Mouse (Mus musculus) MEL (cell line): ENCODE measurements at regions not wholly inside any gene's neighbourhood (a gene's known extent, or its start where the extent isn't known, plus 50 kb on each side); places are given as distances from the start of the nearest gene placed in this dataset.
"Not testable (repeated sequence)": the region's sequence is repeated elsewhere in the genome, so short reads cannot be mapped to it uniquely, and the experiment has no call there.

ENCODE experiments used
- DNase-seq: peaks from one replicate; pipeline ENCODE4 v3.0.0; 2011; ENCODE audit warnings: low read depth, low spot score
- H3K27ac ChIP-seq: 2 replicates; pipeline ENCODE4 v1.5.1; 2012; ENCODE audit warnings: low read depth, mild to moderate bottlenecking, control low read depth, low read length, moderate library complexity; ENCODE audit not compliant: control insufficient read depth
- H3K27me3 ChIP-seq, 2 experiments: fragments of 150-350 bp in 1 of 2; sonication (generic) in 1 of 2; 2 replicates each; pipeline ENCODE4 v1.6.1; 2012; ENCODE audit warnings: low read length in 2 of 2, mild to moderate bottlenecking in 2 of 2, improper control_type of control experiment in 1 of 2, moderate library complexity in 1 of 2; ENCODE audit not compliant: insufficient read depth in 2 of 2, control insufficient read depth in 1 of 2
- H3K36me3 ChIP-seq, 2 experiments: 2 replicates each; pipeline ENCODE4 v1.6.1; 2012 to 2014; ENCODE audit warnings: low read length in 2 of 2, improper control_type of control experiment in 1 of 2, inconsistent platforms in 1 of 2, mild to moderate bottlenecking in 1 of 2; ENCODE audit not compliant: insufficient read depth in 2 of 2, control insufficient read depth in 1 of 2
- H3K4me1 ChIP-seq, 2 experiments: fragments of 150-350 bp in 1 of 2; sonication (generic) in 1 of 2; 2 replicates each; pipeline ENCODE4 v1.6.1; 2012; ENCODE audit warnings: low read length in 2 of 2, improper control_type of control experiment in 1 of 2, mild to moderate bottlenecking in 1 of 2; ENCODE audit not compliant: insufficient read depth in 2 of 2, control insufficient read depth in 1 of 2
- H3K4me3 ChIP-seq, 2 experiments: fragments of 150-350 bp in 1 of 2; sonication (generic) in 1 of 2; 2 replicates each; pipeline ENCODE4 v1.5.1; 2012; ENCODE audit warnings: low read depth in 2 of 2, low read length in 2 of 2, mild to moderate bottlenecking in 2 of 2, moderate library complexity in 2 of 2, control low read depth in 1 of 2, improper control_type of control experiment in 1 of 2; ENCODE audit not compliant: control insufficient read depth in 1 of 2, insufficient read depth in 1 of 2
- H3K79me2 ChIP-seq: 2 replicates; pipeline ENCODE4 v1.6.1; 2012; ENCODE audit warnings: mild to moderate bottlenecking, low read length, moderate library complexity; ENCODE audit not compliant: control insufficient read depth, poor library complexity, insufficient read depth
- H3K9ac ChIP-seq: 2 replicates; pipeline ENCODE4 v1.6.1; 2012; ENCODE audit warnings: low read depth, mild to moderate bottlenecking, control low read depth, low read length, moderate library complexity; ENCODE audit not compliant: control insufficient read depth, poor library complexity, severe bottlenecking
- H3K9me3 ChIP-seq: fragments of 150-350 bp; sonication (generic); replicated peaks from 2 replicates; pipeline ENCODE4 v1.6.1; 2012; ENCODE audit warnings: mild to moderate bottlenecking, low read length, improper control_type of control experiment, moderate library complexity; ENCODE audit not compliant: insufficient read depth
- CHD1 ChIP-seq: IDR thresholded peaks from 2 replicates; pipeline ENCODE4 v1.6.1; 2012; ENCODE audit warnings: low read depth, mild to moderate bottlenecking, inconsistent platforms, low read length, improper control_type of control experiment
- CTCF ChIP-seq, 3 experiments: IDR thresholded peaks in 2 of 3; conservative IDR thresholded peaks in 1 of 3; 2 replicates each; pipeline ENCODE4 v1.5.1; 2011 to 2012; ENCODE audit warnings: low read length in 3 of 3, low read depth in 2 of 3, mild to moderate bottlenecking in 2 of 3, improper control_type of control experiment in 1 of 3, inconsistent platforms in 1 of 3, mixed read lengths in 1 of 3, moderate library complexity in 1 of 3; ENCODE audit not compliant: control insufficient read depth in 1 of 3, insufficient read depth in 1 of 3, poor library complexity in 1 of 3, severe bottlenecking in 1 of 3
- E2F4 ChIP-seq: IDR thresholded peaks from 2 replicates; pipeline ENCODE4 v1.6.1; 2011; ENCODE audit warnings: low read depth, low read length, improper control_type of control experiment, borderline replicate concordance
- EP300 ChIP-seq, 2 experiments: IDR thresholded peaks; 2 replicates each; pipeline ENCODE4 v1.6.1; 2011; ENCODE audit warnings: improper control_type of control experiment in 2 of 2, low read length in 2 of 2, low read depth in 1 of 2, mild to moderate bottlenecking in 1 of 2
- GABPA ChIP-seq: IDR thresholded peaks from 2 replicates; pipeline ENCODE4 v1.6.1; 2012; ENCODE audit warnings: low read depth, mild to moderate bottlenecking, inconsistent platforms, low read length, improper control_type of control experiment, moderate library complexity
- MAFK ChIP-seq: IDR thresholded peaks from 2 replicates; pipeline ENCODE4 v1.6.1; 2011; ENCODE audit warnings: low read depth, mild to moderate bottlenecking, low read length, improper control_type of control experiment, borderline replicate concordance
- MYB ChIP-seq: IDR thresholded peaks from 2 replicates; pipeline ENCODE4 v1.6.1; 2011; ENCODE audit warnings: mild to moderate bottlenecking, low read depth, low read length, improper control_type of control experiment
- NELFE ChIP-seq: IDR thresholded peaks from 2 replicates; pipeline ENCODE4 v1.6.1; 2011; ENCODE audit warnings: low read depth, low read length, improper control_type of control experiment
- RAD21 ChIP-seq: IDR thresholded peaks from 2 replicates; pipeline ENCODE4 v1.6.1; 2011; ENCODE audit warnings: mild to moderate bottlenecking, low read depth, low read length, improper control_type of control experiment
- SIN3A ChIP-seq: IDR thresholded peaks from 2 replicates; pipeline ENCODE4 v1.6.1; 2012; ENCODE audit warnings: low read length, improper control_type of control experiment, inconsistent platforms
- SMC3 ChIP-seq: IDR thresholded peaks from 2 replicates; pipeline ENCODE4 v1.6.1; 2011; ENCODE audit warnings: low read depth, low read length, improper control_type of control experiment
- TBP ChIP-seq: IDR thresholded peaks from 2 replicates; pipeline ENCODE4 v1.8.0; 2011; ENCODE audit warnings: low read depth, low read length, improper control_type of control experiment
- UBTF ChIP-seq: IDR thresholded peaks from 2 replicates; pipeline ENCODE4 v1.6.1; 2012; ENCODE audit warnings: low read depth, mild to moderate bottlenecking, inconsistent platforms, low read length, improper control_type of control experiment, moderate library complexity, borderline replicate concordance; ENCODE audit not compliant: insufficient read depth
- USF1 ChIP-seq: IDR thresholded peaks from 2 replicates; pipeline ENCODE4 v1.6.1; 2014; ENCODE audit warnings: low read depth, mild to moderate bottlenecking, inconsistent platforms, low read length, improper control_type of control experiment, moderate library complexity
- ZMIZ1 ChIP-seq: IDR thresholded peaks from 2 replicates; pipeline ENCODE4 v1.6.1; 2012; ENCODE audit warnings: low read depth, mild to moderate bottlenecking, inconsistent platforms, low read length, improper control_type of control experiment, moderate library complexity

GRCm38 (mm10) chr3:3302657-3303056 lies 2447.9 kb upstream of the Gm8797 start:
- not testable (repeated sequence) for H3K36me3 ChIP-seq, H3K4me3 ChIP-seq, H3K79me2 ChIP-seq, H3K4me1 ChIP-seq, H3K27ac ChIP-seq, H3K9me3 ChIP-seq, H3K27me3 ChIP-seq, H3K9ac ChIP-seq
- DNase-seq, result peak; percentile 2
- peak; percentile 15 to 28 (median 20); a peak in 3 of 6 replicates for TF ChIP-seq CTCF (IDR thresholded peaks at IDR 0.05 in 2 of 3, conservative IDR thresholded peaks at IDR 0.05 in 1 of 3; ENCODE audit: control insufficient read depth in 1 of 3, insufficient read depth in 1 of 3, low read depth in 2 of 3, low read length in 3 of 3, poor library complexity in 1 of 3, severe bottlenecking in 1 of 3)

DNA sequence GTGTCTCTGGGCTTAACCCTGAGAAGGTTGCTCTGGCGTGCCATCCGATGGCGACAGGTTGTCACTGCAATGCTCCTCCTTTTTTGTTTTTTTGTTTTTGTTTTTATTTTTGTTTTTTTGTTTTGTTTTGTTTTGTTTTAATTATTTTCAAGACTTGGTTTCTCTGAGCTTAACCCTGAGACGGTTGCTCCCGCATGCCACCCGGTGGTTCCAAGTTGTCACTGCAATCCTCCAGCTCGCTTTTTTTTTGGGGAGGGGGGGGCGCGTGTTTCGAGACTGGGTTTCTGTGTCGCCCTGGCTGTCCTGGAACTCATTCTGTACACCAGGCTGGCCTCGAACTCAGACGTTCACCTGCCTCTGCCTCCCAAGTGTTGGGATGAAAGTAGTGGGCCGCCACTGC lies 2442.1 kb upstream of the Gm8797 start:
- H3K9ac ChIP-seq, result no peak overlapping the region
- no peak overlapping the region for H3K4me3 ChIP-seq
- no peak for DNase-seq
- TF ChIP-seq CTCF (IDR thresholded peaks at IDR 0.05 in 2 of 3, conservative IDR thresholded peaks at IDR 0.05 in 1 of 3; ENCODE audit: control insufficient read depth in 1 of 3, insufficient read depth in 1 of 3, low read depth in 2 of 3, low read length in 3 of 3, poor library complexity in 1 of 3, severe bottlenecking in 1 of 3), result peak in 2 of 3 experiments; percentile 7 to 24; a peak in 2 of 6 replicates
- no peak for TF ChIP-seq SIN3A
- no peaks in the 10 kb centered on the region for H3K79me2 ChIP-seq
- no peaks in the 10 kb centered on the region for H3K9me3 ChIP-seq
- no peak overlapping the region for H3K27ac ChIP-seq
- no peaks in the 10 kb centered on the region for H3K27me3 ChIP-seq
- no peaks in the 10 kb centered on the region for H3K4me1 ChIP-seq
- H3K36me3 ChIP-seq, result no peaks in the 10 kb centered on the region

DNA sequence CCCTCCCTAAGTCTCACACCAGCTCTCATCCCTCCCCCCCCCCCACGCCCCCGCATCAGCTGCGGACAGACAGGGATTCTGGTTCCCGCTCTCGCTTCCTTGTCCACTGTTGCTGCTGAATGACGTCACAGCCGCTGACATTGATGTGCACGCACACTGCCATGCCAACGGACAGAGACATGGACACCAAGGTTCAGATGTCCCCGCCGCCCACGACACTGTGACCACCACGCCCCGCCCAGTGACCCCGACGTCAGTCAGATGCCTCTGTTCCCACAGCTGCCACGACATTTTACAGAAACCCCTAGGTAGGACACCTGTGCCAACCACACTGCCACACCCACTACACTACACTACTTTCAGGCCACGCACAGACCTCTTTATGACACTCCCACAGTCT lies 2441.6 kb upstream of the Gm8797 start:
- Histone ChIP-seq H3K27ac (no peak overlapping the region), H3K4me1 (no peaks in the 10 kb centered on the region), H3K27me3 (no peaks in the 10 kb centered on the region), H3K4me3 (no peak overlapping the region), H3K9ac (no peak overlapping the region), H3K36me3 (no peaks in the 10 kb centered on the region), H3K79me2 (no peaks in the 10 kb centered on the region), H3K9me3 (no peaks in the 10 kb centered on the region)
- DNase-seq, result no peak
- TF ChIP-seq EP300 (IDR thresholded peaks at IDR 0.05; ENCODE audit: low read depth in 1 of 2, low read length in 2 of 2), result no peak
- TF ChIP-seq ZMIZ1, result no peak
- TF ChIP-seq USF1, result no peak

- Histone ChIP-seq H3K9ac (no peak overlapping the region), H3K36me3 (no peaks in the 10 kb centered on the region), H3K27me3 (no peaks in the 10 kb centered on the region), H3K4me3 (no peak overlapping the region), H3K79me2 (no peaks in the 10 kb centered on the region), H3K9me3 (no peaks in the 10 kb centered on the region), H3K27ac (no peak overlapping the region), H3K4me1 (no peaks in the 10 kb centered on the region)
- no peak for DNase-seq
- TF ChIP-seq CHD1 (no peak), E2F4 (no peak), MYB (no peak), USF1 (no peak), UBTF (no peak), SMC3 (no peak), RAD21 (no peak; the same call in 1 of the 2 replicates), MAFK (no peak), GABPA (no peak), SIN3A (no peak), NELFE (no peak), TBP (no peak)
Measured at GRCm38 (mm10) chr3:3310811-3311210, 2439.8 kb upstream of the Gm8797 start.
